Mouse (Mus musculus): ENCODE measurements around the gene Olfr745. TPM values are rescaled to one million over a fixed set of nuclear protein-coding genes. Genes with fewer than 3 reads are reported as not detected.

The Olfr745 gene
- polyA plus RNA-seq (2014; fragmentation: Illumina TruSeq; extraction: RNeasy Lipid Tissue Mini Kit (QIAGEN cat#74804); ENCODE audit: low read depth, low replicate concordance), result not detected

DNA sequence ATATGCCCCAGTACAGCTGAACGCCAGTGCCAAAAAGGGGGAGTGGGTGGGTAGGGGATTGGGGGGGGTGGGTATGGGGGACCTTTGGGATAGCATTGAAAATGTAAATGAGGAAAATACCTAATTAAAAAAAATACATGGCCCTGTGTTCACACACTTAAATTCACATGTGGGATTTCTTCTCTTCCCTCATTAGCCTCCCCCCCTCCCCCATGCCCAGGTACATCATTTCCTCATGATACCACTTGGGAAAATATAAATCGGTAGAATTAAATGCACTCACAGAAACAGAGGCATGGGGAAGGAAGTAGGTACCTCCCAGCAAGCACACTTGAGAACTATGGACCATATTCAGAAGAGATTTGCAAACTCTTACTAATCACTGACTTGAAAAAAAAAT, at the start of gene Olfr745:
TSS of gene Olfr745 (plus strand) at position 301 of the 400 bp plus-strand sequence.

DNA sequence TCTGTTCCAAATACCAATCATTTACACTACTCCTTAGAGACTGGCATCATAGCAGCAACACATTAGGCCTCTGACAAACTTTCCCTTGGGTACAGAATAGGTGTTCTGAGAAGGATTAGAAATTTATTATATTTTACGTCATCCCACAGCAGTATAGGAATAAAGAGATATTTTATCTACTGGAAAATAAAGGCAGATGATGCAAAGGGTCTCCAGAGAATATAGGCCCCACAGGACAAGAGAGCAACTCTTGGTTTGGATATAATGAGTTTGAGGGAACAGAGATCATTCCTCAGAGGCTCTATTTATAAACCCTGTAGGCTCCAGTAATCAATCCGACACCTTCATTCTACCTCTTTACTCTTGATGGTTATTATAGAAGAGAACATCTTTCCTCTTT, 24.6 kb upstream of the Olfr745 start, which contains the start of gene Olfr744:
TSS of gene Olfr744 (plus strand) at position 301 of the 400 bp plus-strand sequence.

GRCm38 (mm10) chr14:50646783-50647182, 7.6 kb downstream of the Olfr745 start, which contains the start of gene Olfr746:
Gene Olfr746, plus strand, starts transcription at chr14:50647083.

GRCm38 (mm10) chr14:50693106-50693505, 53.9 kb downstream of the Olfr745 start, which contains the start of gene Olfr747:
Gene Olfr747, minus strand, starts transcription at chr14:50693206.

Other genes starting within 250 kb of the Olfr745 start
- gene Olfr738, start 231.8 kb upstream of the Olfr745 start, polyA plus RNA-seq (2014; fragmentation: Illumina TruSeq; extraction: RNeasy Lipid Tissue Mini Kit (QIAGEN cat#74804); ENCODE audit: low read depth, low replicate concordance), result not detected
- gene Olfr739, start 220.8 kb upstream of the Olfr745 start, polyA plus RNA-seq (2014; fragmentation: Illumina TruSeq; extraction: RNeasy Lipid Tissue Mini Kit (QIAGEN cat#74804); ENCODE audit: low read depth, low replicate concordance), result not detected
- not detected for gene Olfr740, start 193.8 kb upstream of the Olfr745 start, polyA plus RNA-seq (2014; fragmentation: Illumina TruSeq; extraction: RNeasy Lipid Tissue Mini Kit (QIAGEN cat#74804); ENCODE audit: low read depth, low replicate concordance)
- not detected for gene Olfr741, start 166.7 kb upstream of the Olfr745 start, polyA plus RNA-seq (2014; fragmentation: Illumina TruSeq; extraction: RNeasy Lipid Tissue Mini Kit (QIAGEN cat#74804); ENCODE audit: low read depth, low replicate concordance)
- gene Olfr742, start 135.8 kb upstream of the Olfr745 start, polyA plus RNA-seq (2014; fragmentation: Illumina TruSeq; extraction: RNeasy Lipid Tissue Mini Kit (QIAGEN cat#74804); ENCODE audit: low read depth, low replicate concordance), result not detected
- gene Olfr743, start 117.5 kb upstream of the Olfr745 start, polyA plus RNA-seq (2014; fragmentation: Illumina TruSeq; extraction: RNeasy Lipid Tissue Mini Kit (QIAGEN cat#74804); ENCODE audit: low read depth, low replicate concordance), result not detected
- not detected for gene Olfr744, start 24.5 kb upstream of the Olfr745 start, polyA plus RNA-seq (2014; fragmentation: Illumina TruSeq; extraction: RNeasy Lipid Tissue Mini Kit (QIAGEN cat#74804); ENCODE audit: low read depth, low replicate concordance)
- gene Olfr746, start 7.7 kb downstream of the Olfr745 start, polyA plus RNA-seq (2014; fragmentation: Illumina TruSeq; extraction: RNeasy Lipid Tissue Mini Kit (QIAGEN cat#74804); ENCODE audit: low read depth, low replicate concordance), result not detected
- not detected for gene Olfr747, start 53.8 kb downstream of the Olfr745 start, polyA plus RNA-seq (2014; fragmentation: Illumina TruSeq; extraction: RNeasy Lipid Tissue Mini Kit (QIAGEN cat#74804); ENCODE audit: low read depth, low replicate concordance)
- gene Olfr748, start 68.0 kb downstream of the Olfr745 start, polyA plus RNA-seq (2014; fragmentation: Illumina TruSeq; extraction: RNeasy Lipid Tissue Mini Kit (QIAGEN cat#74804); ENCODE audit: low read depth, low replicate concordance), result not detected
- not detected for gene Olfr749, start 105.7 kb downstream of the Olfr745 start, polyA plus RNA-seq (2014; fragmentation: Illumina TruSeq; extraction: RNeasy Lipid Tissue Mini Kit (QIAGEN cat#74804); ENCODE audit: low read depth, low replicate concordance)
- gene Ttc5, start 146.1 kb downstream of the Olfr745 start, polyA plus RNA-seq (2014; fragmentation: Illumina TruSeq; extraction: RNeasy Lipid Tissue Mini Kit (QIAGEN cat#74804); ENCODE audit: low read depth, low replicate concordance), result 14.7 TPM
- gene Ccnb1ip1, start 168.3 kb downstream of the Olfr745 start, polyA plus RNA-seq (2014; fragmentation: Illumina TruSeq; extraction: RNeasy Lipid Tissue Mini Kit (QIAGEN cat#74804); ENCODE audit: low read depth, low replicate concordance), result not detected
- gene Parp2, start 168.5 kb downstream of the Olfr745 start, polyA plus RNA-seq (2014; fragmentation: Illumina TruSeq; extraction: RNeasy Lipid Tissue Mini Kit (QIAGEN cat#74804); ENCODE audit: low read depth, low replicate concordance), result 27.9 TPM
- 11.9 TPM for gene Tep1, start 231.2 kb downstream of the Olfr745 start, polyA plus RNA-seq (2014; fragmentation: Illumina TruSeq; extraction: RNeasy Lipid Tissue Mini Kit (QIAGEN cat#74804); ENCODE audit: low read depth, low replicate concordance)

Measured in heart, adult 10 weeks (tissue).